Mouse (Mus musculus): ENCODE measurements around the gene B130006D01Rik.
"Not testable (repeated sequence)": the region's sequence is repeated elsewhere in the genome, so short reads cannot be mapped to it uniquely, and the experiment has no call there.

Gene B130006D01Rik

DNA sequence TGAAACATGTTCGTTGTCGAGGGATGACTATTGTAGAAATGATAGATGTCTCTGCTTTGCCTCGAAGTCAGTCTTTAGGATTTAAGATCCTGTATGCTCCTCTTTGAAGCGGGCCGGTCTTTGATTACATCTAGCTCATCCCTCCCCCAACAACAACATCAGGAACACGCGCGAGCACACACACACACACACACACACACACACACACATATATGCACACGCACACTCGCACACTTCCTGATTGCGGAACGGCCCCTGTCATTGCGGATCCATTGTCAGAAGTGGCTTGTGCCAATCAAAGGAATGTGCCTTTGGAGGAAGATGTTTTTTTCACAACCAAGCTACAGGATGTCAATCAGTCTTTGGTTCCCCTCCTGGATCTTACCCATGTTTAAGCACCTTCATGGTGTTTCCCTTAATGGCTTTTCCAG is 9.6 kb upstream of the B130006D01Rik start:
- DNase-seq (ENCODE audit: low spot score), result no peak

GRCm38 (mm10) chr11:95714411-95714810 is 9.0 kb upstream of the B130006D01Rik start:
- DNase-seq (ENCODE audit: low spot score), result no peak

- DNase-seq (ENCODE audit: low spot score), result no peak
Observed at GRCm38 (mm10) chr11:95716136-95716535, 7.3 kb upstream of the B130006D01Rik start.

- no peak for DNase-seq (ENCODE audit: low spot score)
Observed at GRCm38 (mm10) chr11:95719356-95719755, 4.0 kb upstream of the B130006D01Rik start.

GRCm38 (mm10) chr11:95724466-95724865 is 1.1 kb downstream of the B130006D01Rik start:
- DNase-seq (ENCODE audit: low spot score), result no peak

GRCm38 (mm10) chr11:95726156-95726555 is 2.8 kb downstream of the B130006D01Rik start:
- no peak for DNase-seq (ENCODE audit: low spot score)

GRCm38 (mm10) chr11:95727947-95728346 is 4.6 kb downstream of the B130006D01Rik start:
- DNase-seq (ENCODE audit: low spot score), result no peak

DNA sequence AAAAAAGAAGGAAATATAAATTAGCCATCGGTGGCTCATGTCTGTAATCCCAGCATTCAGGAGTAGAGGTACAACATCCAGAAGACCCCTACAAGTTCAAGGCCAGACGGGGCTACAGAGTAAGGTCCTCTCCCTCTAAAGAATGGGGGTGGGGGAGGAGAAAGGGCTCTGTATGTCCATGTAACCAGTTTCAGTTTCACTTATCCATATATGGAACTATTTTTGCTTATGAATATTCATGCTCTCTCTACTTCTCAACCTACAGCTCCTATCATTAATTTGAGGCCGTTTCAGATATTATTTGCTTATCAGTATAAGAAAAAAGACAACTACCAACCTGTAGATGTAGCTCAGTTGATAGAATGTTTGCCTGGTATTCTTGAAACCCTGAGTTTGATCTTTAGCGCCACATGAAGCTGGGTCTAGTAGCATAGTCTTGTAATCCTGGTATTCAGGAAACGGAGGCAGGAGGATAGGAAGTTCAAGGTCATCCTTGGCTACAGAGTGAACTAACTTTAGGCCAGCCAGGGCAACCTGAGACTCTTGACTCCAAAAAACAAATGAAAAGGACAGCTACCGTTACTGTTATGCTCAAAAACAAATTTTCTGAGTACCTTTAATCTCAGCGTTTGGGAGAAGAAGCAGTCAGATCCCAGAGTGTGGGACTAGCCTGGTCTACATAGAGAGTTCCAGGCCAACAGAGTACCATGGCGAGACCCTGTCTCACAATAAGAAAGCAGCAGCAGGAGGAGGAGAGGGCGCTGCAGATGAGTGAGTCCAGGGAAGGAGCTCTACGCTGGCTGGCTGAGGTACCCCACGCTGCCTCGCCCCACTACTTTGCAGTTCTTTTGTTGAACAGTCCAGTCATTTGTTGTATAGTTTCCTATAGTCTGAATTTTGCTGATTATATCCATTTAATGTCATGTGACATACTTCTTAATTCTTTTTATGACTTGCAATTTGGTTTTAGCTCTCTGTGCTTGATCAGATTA is 5.8 kb downstream of the B130006D01Rik start:
- no peak for DNase-seq (ENCODE audit: low spot score)

DNA sequence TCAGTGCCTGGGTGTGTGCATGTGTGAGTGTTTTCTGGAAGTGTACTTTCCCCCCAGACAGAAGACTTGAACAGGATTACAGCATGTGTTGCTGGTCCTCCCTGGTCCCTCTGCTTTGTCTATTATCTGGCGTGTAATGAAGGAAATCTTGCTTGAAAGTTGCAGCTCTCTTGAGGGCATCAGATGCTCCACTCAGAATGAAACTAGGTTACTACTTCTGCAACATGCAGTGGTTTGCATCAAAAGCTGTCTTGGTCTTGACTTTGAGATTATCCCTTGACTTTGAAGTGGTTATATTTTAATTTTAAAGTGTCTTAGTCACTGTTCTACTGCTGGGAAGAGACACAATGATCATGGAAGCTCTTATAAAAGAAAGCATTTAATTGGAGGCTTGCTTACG is 11.1 kb downstream of the B130006D01Rik start:
- DNase-seq (ENCODE audit: low spot score), result no peak

DNA sequence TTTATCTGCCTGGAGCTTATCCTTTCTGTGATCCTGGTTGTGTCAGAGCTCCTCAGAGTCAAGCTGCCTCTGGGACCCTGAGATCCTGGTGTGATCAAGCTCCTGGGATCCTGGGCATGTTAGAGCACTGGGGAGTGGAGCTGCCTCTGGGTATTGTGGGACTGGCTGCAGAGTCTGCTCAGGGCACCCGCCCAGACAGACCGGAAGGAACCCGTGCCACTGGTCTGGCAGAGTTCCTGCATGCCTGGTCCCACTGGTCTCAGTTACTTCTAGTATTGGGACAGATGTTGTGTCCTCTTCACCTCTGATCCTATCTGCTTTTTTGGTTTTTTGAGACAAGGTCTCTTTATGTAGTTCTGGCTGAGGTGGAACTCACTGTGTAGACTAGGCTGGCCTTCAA is 14.4 kb downstream of the B130006D01Rik start:
- DNase-seq (ENCODE audit: low spot score), result no peak

GRCm38 (mm10) chr11:95744521-95744920 is 21.1 kb downstream of the B130006D01Rik start:
- DNase-seq (ENCODE audit: low spot score), result no peak

GRCm38 (mm10) chr11:95746821-95747220 is 23.4 kb downstream of the B130006D01Rik start:
- DNase-seq (ENCODE audit: low spot score), result no peak

DNA sequence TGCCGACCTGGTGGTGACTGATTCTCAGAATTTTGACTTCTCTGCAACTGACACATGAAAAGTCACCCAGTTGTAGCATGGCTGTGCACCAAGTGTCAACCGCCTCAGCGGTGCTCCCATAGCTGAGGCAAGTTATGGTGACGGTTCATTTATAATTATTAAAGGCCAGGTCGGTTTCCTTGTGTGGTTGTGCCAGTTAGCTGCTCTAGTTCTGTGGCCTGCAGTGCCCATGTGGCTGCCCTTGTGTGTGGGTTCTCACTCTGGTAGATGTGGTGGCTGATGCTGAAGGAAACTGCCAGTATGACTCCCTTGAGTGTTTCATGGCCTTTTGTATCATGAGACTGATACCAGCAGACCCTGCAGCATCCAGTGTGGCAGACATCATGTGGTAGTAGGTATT is 24.9 kb downstream of the B130006D01Rik start:
- DNase-seq (ENCODE audit: low spot score), result no peak

- no peak for DNase-seq (ENCODE audit: low spot score)
Observed at GRCm38 (mm10) chr11:95749619-95750018, 26.2 kb downstream of the B130006D01Rik start.

- DNase-seq (ENCODE audit: low spot score), result peak; percentile 80
Observed at GRCm38 (mm10) chr11:95750995-95751394, 27.6 kb downstream of the B130006D01Rik start.

DNA sequence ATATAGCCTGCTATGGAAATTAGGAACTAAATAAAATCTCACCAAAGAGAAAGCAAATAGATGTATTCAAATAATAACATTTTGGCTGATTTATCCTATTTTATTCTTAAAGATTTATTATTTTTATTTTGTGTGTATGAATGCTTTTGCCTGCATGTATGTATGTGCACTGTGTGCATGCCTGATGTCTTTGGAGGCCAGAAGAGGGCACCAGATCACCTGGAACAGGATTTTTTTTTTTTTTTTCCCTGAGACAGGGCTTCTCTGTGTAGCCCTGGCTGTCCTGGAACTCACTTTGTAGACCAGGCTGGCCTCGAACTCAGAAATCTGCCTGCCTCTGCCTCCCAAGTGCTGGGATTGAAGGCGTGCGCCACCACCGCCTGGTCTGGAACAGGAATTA is 31.8 kb downstream of the B130006D01Rik start:
- not testable (repeated sequence) for DNase-seq (ENCODE audit: low spot score)

DNA sequence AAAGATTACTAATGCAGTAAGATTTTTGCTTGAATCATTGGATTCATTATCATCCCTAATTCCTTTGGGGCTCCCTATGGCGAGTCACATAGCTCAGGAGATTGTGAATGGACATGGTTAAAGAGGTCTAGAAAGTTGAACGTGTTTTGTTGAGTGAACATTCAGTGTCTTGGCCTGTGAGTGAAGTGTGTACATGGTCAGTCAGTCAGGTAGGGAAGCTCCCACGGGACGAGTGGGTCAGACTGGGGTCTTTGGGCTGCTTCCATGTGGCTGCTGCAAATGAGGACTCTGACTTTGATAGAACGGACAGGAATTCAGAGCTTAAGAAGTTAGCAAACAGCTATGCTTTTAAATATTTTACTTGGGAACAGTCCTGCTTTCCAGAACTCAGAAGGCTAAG is 37.1 kb downstream of the B130006D01Rik start:
- no peak for DNase-seq (ENCODE audit: low spot score)

DNA sequence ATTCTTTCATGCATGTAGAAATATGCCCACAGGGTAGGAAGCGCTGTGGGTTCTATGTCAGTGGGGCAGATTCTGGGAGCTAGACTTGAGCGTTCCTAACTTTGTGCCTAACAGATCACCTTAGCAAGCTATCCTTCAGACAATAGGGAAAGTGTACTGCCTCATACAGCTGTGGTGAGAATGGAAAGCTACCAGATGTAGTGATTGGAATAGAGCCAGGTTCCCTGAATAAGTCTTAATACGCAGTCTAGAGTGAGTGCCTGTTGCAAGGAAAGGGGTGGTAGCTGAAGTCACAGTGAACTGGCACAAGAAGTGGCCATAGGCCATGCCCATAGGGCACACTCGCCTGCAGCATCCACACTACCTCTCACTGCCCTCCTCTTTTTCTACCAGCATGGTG is 39.6 kb downstream of the B130006D01Rik start:
- DNase-seq (ENCODE audit: low spot score), result no peak

DNA sequence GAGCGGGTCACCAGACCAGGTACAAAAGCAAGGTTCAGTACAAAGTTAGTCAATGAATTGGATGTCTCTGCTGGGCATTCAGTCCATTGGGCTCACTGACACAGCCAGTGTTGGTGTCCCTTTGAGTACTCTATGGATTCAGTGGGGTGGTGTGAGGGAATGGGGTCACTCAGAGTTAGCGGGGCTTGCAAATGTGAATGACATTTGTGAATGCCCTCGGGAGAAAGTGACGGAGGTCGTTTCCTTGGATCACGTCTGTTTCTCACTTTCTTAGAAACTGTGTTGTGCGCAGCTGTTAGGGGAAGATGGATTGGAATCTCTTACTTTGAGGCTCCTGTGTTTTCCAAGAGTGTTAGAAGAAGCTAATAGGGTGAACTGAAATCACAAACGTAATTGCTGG is 41.4 kb downstream of the B130006D01Rik start:
- DNase-seq (ENCODE audit: low spot score), result no peak

DNA sequence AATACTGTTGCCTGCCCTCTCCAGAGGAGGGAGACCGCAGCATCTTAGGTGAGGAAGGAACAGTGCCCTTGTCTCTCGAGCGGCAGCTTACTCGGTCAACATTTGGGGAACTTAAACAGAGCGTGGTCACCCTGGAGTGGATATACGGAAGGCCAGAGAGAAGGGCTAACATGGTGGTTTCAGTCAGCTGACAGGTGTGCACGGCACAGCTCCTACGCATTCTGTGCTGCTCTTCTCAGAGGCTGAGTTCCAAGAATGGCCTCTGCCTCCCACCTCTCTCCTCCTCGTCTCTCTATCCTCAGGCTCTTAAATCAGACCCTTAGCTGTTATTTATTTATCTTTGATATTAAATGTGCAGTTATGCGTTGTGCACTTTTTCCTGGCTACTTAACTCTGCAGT is 41.9 kb downstream of the B130006D01Rik start:
- DNase-seq (ENCODE audit: low spot score), result no peak

GRCm38 (mm10) chr11:95768244-95768643 is 44.9 kb downstream of the B130006D01Rik start:
- no peak for DNase-seq (ENCODE audit: low spot score)

DNA sequence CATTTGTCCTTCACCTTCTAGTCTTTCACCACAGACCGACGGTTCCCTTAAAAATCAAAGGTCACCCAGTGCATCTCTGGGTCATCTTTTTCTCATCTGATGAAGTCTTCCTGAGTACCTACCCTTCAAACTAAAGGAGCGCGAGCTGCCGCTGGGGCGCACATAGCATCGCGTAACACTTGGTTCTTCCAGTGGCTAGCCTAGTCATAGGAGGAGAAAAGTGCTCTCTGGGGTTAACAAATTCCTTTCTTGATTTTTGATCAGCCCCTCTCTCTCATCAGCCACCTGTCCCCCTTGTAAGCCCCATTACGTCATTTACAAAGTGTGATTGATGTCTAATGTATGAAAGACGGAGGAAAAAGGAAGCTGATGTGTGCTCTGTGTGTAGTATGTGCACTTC is 45.8 kb downstream of the B130006D01Rik start:
- DNase-seq (ENCODE audit: low spot score), result no peak

DNA sequence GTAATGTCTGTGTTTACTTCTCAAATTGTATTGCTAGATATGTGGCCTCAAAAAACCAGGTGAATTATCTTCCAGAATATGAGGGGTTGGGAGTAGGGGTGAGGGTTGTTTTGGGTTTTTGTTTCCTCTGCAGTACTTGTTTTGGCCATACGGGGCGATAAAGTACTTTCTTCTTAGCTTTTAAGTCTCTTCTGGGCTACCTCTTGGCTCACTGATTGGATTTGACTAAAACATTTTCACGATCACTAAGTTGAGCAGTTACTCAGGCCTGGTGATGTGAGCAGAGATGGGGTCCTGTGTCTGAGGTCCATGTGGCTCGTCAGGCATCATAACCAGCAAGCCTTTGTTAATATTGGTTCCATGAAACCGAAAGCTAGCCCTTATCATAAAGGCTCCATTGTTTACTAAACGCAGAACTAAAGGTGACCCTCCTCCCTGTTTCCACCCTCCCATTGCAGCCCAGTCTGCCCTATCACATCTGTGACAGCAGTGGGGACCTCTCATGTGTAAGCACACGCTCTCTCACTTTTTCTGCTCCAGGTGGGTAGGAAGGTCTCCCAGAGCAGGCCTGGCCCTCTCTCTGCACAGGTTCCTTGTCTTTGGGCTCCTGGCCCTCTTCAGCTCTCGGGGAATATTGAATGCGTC is 47.5 kb downstream of the B130006D01Rik start:
- no peak for DNase-seq (ENCODE audit: low spot score)
